Mouse (Mus musculus) forebrain, embryonic 11.5 days (tissue): Measurements from ENCODE around the gene Agrn. TPM values are rescaled to one million over a fixed set of nuclear protein-coding genes. Genes with fewer than 3 reads are reported as not detected.

ENCODE experiments used
- ATAC-seq: fragments of 200-750 bp; cut with Nextera tagmentation; replicated peaks from 2 replicates; pipeline ENCODE4 v1.8.0; 2017; ENCODE audit warnings: moderate TSS enrichment; ENCODE audit not compliant: low FRiP score
- DNase-seq: peaks from one replicate; pipeline ENCODE4 v3.0.0-alpha.2; 2017; ENCODE audit warnings: low spot score
- H3K27ac ChIP-seq: fragments of 300-500 bp; sonication (generic); 2 replicates; pipeline ENCODE4 v1.5.1; 2014; ENCODE audit warnings: low read depth, low read length
- H3K27me3 ChIP-seq: fragments of 300-500 bp; sonication (generic); 2 replicates; pipeline ENCODE4 v1.6.1; 2014; ENCODE audit warnings: mild to moderate bottlenecking, low read length, mixed read lengths; ENCODE audit not compliant: control insufficient read depth, insufficient read depth
- H3K36me3 ChIP-seq: fragments of 300-500 bp; sonication (generic); 2 replicates; pipeline ENCODE4 v1.6.1; 2014; ENCODE audit warnings: mild to moderate bottlenecking, low read length, moderate library complexity, mixed read lengths; ENCODE audit not compliant: control insufficient read depth, insufficient read depth
- H3K4me1 ChIP-seq: fragments of 300-500 bp; sonication (generic); replicated peaks from 2 replicates; pipeline ENCODE4 v1.6.1; 2014; ENCODE audit warnings: low read length, mixed read lengths; ENCODE audit not compliant: control insufficient read depth, insufficient read depth
- H3K4me2 ChIP-seq: fragments of 300-500 bp; sonication (generic); 2 replicates; pipeline ENCODE4 v1.6.1; 2014; ENCODE audit warnings: low read depth, mild to moderate bottlenecking, low read length, moderate library complexity, mixed read lengths; ENCODE audit not compliant: severe bottlenecking
- H3K4me3 ChIP-seq: fragments of 300-500 bp; sonication (generic); 2 replicates; pipeline ENCODE4 v1.5.1; 2014; ENCODE audit warnings: low read depth, low read length
- H3K9ac ChIP-seq: fragments of 300-500 bp; sonication (generic); 2 replicates; pipeline ENCODE4 v1.6.1; 2014; ENCODE audit warnings: low read length
- H3K9me3 ChIP-seq: fragments of 300-500 bp; sonication (generic); 2 replicates; pipeline ENCODE4 v1.6.1; 2016; ENCODE audit warnings: low read length, mixed read lengths; ENCODE audit not compliant: control insufficient read depth
- WGBS: fragments of 180-500 bp; shearing (Covaris S2); extraction: QIAGEN DNeasy Blood & Tissue Kit; methylation state at CpG from one replicate; pipeline ENCODE4 v1.1.7; 2014; 5-methylcytosine and 5-hydroxymethylcytosine counted together
- polyA plus RNA-seq: library from polyadenylated mRNA; unstranded; fragments of >200 nt; fragmentation: Nextera tagmentation; extraction: Ambion mirVana; gene quantifications from 2 replicates; pipeline ENCODE4 v1.2.1, GENCODE M21; 2014

Gene Agrn
- polyA plus RNA-seq, 1 experiment from 2014 or later = 108 TPM

DNA sequence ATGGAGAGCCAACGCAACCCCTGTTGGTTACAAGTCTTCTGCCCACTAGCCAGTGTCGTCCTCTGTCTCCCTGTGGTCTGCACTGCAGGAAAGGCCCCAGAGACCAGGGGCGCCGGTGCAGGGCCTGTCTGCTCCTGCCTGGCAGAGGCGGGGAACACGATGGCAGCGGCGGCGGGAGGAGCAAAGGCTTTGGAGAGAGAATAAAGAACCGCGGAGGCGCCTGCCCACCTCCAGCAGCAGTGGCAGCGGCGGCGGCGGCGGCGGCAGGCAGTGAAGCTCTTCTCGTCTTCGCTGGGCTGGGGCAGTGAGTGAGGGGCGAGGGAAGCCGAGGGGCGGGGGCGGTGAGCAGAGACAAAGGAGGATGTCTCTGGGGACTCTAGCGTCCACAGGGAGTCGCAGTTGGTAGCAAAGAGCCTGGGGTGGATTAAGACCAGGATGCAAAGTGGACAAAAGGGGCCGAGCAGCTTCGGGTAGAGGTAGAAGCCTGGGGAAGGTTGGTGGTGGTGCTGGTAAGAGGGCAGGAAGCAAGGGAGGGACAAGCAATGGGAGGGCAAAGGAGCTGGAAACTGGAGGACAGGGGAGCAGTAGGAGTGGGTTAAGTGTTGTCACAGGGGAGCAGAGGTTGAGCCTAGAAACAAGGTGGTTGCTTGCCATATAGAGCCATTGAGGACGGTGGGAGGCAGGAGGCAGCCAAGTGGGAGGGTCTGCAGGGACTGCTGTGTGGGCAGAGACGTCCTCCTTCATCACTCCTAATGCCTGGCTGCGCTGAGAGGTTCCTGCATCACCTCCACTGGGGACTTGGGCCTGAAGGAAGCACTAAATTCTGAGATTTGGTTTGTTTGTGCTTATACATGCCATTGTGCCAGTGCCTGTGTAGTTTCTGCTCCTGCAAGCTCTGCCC is 11.1 kb downstream of the Agrn start:
- 4% methylated on average over 31 of the region's 31 CpGs for WGBS
- Histone ChIP-seq H3K27ac (peak overlapping the region; percentile 91), H3K4me3 (peak overlapping the region; percentile 38), H3K27me3 (no peaks in the 10 kb centered on the region), H3K4me1 (peaks cover 48% of the 10 kb centered on the region), H3K9me3 (no peaks in the 10 kb centered on the region), H3K4me2 (peak overlapping the region; percentile 64), H3K9ac (peak overlapping the region; percentile 76), H3K36me3 (peaks cover 2% of the 10 kb centered on the region; the same call in 1 of the 2 replicates)
- peak; percentile 87 for DNase-seq
- ATAC-seq = peak; percentile 51

DNA sequence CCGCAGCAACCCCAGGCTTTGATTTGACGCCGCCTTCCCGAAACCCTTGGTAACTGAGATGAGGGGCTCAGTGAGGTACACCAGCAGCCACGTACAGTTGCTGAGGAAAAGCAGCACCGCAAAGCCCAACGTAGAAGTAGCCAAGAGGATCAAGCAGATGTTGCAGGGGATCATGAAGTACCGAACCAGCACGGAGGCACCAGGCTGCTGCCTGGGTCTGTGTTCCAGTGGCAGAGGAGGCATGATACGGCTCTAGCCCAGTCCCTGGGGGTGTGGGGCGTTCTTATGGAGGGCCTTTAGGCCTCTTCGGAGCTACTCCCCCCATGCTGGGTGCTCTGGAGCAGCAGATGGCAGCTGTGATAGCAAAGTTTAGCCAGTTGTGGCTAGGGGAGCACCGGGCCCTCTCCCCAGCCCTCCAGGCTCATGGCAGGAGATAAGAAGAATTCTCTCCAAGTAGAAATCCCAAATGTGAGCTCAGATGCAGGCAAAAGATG is 11.8 kb downstream of the Agrn start:
- WGBS = 65% methylated on average over 13 of the region's 13 CpGs
- DNase-seq (no peak), ATAC-seq (no peak)
- H3K27me3 ChIP-seq = no peaks in the 10 kb centered on the region
- peak overlapping the region; percentile 91 for H3K27ac ChIP-seq
- peak overlapping the region; percentile 64 for H3K4me2 ChIP-seq
- peaks cover 42% of the 10 kb centered on the region for H3K4me1 ChIP-seq
- H3K36me3 ChIP-seq = 0 out of 2 replicates have a peak, but pooled peaks cover 2% of the 10 kb centered on the region
- no peaks in the 10 kb centered on the region for H3K9me3 ChIP-seq
- H3K4me3 ChIP-seq = peak overlapping the region; percentile 38
- peak overlapping the region; percentile 76 for H3K9ac ChIP-seq

DNA sequence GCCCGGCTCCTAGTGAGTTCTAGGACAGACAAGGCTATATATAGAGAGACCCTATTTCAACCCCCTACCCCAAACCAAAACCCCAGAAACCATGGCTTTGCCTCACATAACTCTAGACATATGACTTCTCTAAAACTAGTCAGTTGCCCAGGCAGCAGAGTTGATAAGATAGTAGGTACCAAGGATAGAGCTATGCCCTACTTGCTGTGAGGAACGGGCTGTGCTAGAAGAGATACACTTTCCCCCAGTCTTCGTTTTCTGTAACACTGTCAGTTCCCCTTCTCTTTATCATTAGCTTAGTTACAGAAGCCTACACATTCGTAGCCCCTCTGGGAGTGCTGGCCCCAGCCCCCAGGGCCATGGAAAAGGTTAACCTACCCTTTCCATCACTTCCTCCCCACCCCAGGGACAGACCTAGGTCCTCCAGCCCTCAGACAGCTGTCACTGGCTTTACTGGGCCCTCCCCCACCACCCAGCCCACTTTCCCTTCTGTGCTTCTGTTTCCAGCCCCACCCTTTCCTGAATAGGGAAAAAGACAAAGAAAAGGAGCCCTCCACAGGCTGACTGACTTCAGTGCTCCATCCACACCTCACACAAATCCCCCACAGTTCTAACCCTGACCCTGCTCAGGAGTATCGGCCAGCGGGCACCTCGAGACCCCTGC is 12.9 kb downstream of the Agrn start:
- Histone ChIP-seq H3K36me3 (peaks cover 3% of the 10 kb centered on the region; the same call in 1 of the 2 replicates), H3K4me3 (peak overlapping the region; percentile 38; the same call in 1 of the 2 replicates), H3K4me2 (peak overlapping the region; percentile 64), H3K9me3 (no peaks in the 10 kb centered on the region), H3K4me1 (peaks cover 32% of the 10 kb centered on the region), H3K27ac (no peak overlapping the region), H3K27me3 (no peaks in the 10 kb centered on the region), H3K9ac (peak overlapping the region; percentile 76)
- WGBS = 84% methylated on average over 7 of the region's 7 CpGs
- ATAC-seq = no peak
- no peak for DNase-seq

DNA sequence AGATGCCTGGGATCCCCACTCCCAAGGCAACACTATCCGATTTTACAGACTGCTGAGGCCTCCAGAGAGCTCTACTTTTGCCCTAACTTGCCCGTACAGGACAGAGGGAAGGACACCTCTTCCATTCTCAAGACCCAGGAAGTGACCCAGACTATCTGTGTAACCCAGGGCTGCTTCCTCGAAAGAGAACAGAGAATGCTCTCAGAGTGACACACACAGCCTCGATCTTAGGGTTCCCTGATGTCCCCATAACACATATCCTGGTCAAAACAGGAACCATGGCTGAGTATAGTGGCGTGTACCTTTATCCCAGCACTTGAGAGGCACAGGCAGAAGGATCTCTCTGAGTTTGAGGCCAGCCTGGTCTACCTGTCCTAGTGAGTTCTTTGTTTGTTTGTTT is 13.5 kb downstream of the Agrn start:
- H3K4me2 ChIP-seq = peak overlapping the region; percentile 22; the same call in 1 of the 2 replicates
- H3K36me3 ChIP-seq = peaks cover 10% of the 10 kb centered on the region
- 0 out of 2 replicates have a peak overlapping the region, but pooled peaks have one; percentile 7 for H3K9ac ChIP-seq
- H3K4me3 ChIP-seq = peak overlapping the region; percentile 38; the same call in 1 of the 2 replicates
- ATAC-seq (no peak), DNase-seq (no peak)
- WGBS = 89% methylated on average over 5 of the region's 5 CpGs
- no peaks in the 10 kb centered on the region for H3K27me3 ChIP-seq
- no peaks in the 10 kb centered on the region for H3K9me3 ChIP-seq
- no peak overlapping the region for H3K27ac ChIP-seq
- peaks cover 27% of the 10 kb centered on the region for H3K4me1 ChIP-seq

DNA sequence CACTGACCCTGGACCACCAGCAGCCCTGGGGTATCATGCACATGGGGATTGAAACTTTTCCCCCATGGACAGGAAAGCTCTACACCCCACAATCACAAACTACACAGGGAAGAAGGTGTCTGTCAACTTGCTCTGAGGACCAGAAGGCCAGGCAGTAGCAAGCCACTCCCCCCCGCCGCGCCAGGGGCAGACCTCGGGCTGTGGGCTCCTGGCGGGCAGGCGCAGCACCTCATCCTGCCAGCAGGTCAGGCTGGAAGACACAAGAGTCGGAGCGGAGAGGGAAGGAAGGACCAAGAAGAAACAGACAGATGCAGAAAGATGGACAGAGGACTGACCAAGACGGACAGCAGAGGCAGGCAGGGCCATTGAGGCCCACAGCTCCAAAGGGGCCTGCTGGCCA is 19.7 kb downstream of the Agrn start:
- H3K27ac ChIP-seq = no peak overlapping the region
- no peak overlapping the region for H3K4me3 ChIP-seq
- H3K27me3 ChIP-seq = no peaks in the 10 kb centered on the region
- WGBS = 97% methylated on average over 9 of the region's 9 CpGs
- no peaks in the 10 kb centered on the region for H3K9me3 ChIP-seq
- peaks cover 47% of the 10 kb centered on the region for H3K36me3 ChIP-seq
- no peak for DNase-seq
- ATAC-seq = no peak
- H3K4me1 ChIP-seq = no peaks in the 10 kb centered on the region
- H3K4me2 ChIP-seq = no peak overlapping the region
- H3K9ac ChIP-seq = no peak overlapping the region

DNA sequence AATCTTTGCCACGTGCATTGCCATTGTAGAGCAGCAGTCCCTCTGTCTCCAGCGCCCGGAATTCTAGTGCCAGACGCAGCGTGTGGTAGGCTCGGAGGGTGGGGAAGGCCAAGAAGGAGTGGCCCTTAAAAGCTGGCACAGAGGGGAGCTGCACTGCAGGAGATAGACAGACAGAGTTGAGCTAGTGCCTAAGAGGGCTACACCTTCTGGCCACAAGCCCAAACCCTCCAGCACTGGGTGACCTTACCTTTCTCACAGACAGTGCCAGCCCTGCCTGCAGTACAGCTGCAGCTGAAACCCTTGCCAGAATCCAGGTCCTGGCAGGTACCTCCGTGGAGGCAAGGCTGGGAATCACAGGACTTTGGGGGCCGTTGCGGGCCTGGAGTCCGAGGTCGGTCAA is 25.5 kb downstream of the Agrn start:
- Histone ChIP-seq H3K9me3 (no peaks in the 10 kb centered on the region), H3K36me3 (peaks cover 62% of the 10 kb centered on the region), H3K27me3 (no peaks in the 10 kb centered on the region), H3K4me2 (no peak overlapping the region), H3K27ac (no peak overlapping the region), H3K4me3 (no peak overlapping the region), H3K9ac (no peak overlapping the region), H3K4me1 (no peaks in the 10 kb centered on the region)
- DNase-seq (peak; percentile 41), ATAC-seq (no peak)
- 94% methylated on average over 11 of the region's 11 CpGs for WGBS

DNA sequence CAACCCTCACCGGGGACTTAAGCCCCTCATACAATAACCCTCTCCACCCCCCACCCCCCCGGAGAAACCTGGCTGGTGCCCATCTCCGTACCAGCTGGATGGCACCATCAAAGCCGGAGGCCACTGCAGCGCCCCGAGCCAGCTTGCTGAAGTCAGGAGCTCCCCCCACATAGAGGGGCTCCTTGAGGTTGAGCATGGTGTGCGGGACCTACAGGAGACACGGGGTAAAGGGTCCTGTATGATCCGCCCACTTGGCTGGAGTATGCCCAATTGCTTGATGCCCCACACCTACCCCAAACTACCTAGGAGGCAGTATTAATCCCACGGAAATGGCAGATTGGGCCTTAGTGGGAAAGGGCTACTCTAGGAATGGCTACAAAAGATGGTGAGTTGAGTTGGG is 28.2 kb downstream of the Agrn start:
- DNase-seq (peak; percentile 47), ATAC-seq (no peak)
- 95% methylated on average over 10 of the region's 10 CpGs for WGBS
- H3K27me3 ChIP-seq = no peaks in the 10 kb centered on the region
- no peaks in the 10 kb centered on the region for H3K9me3 ChIP-seq
- H3K4me1 ChIP-seq = no peaks in the 10 kb centered on the region
- H3K4me2 ChIP-seq = no peak overlapping the region
- no peak overlapping the region for H3K4me3 ChIP-seq
- H3K27ac ChIP-seq = no peak overlapping the region
- peaks cover 60% of the 10 kb centered on the region for H3K36me3 ChIP-seq
- H3K9ac ChIP-seq = no peak overlapping the region

DNA sequence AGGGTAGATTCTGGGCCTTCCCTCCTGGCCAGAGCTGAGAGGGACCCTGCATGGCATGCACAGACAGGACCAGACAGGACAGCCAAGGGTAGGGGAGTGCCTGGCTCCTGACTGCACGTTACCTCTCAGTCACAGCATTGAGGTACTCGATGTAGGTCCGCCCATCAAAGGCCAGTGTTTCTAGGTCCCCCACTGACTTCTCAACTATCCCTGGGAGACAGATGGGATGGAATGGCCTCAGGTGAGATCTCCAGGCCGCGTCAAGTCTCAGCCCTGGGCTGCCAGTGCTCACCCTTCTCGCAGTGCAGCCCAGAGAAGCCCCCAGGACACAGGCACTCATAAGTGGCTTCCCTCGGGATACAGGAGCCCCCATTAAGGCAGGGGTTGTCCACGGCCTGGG is 28.7 kb downstream of the Agrn start:
- Histone ChIP-seq H3K27me3 (no peaks in the 10 kb centered on the region), H3K4me2 (no peak overlapping the region), H3K4me3 (no peak overlapping the region), H3K36me3 (peaks cover 60% of the 10 kb centered on the region), H3K4me1 (no peaks in the 10 kb centered on the region), H3K9me3 (no peaks in the 10 kb centered on the region), H3K9ac (no peak overlapping the region), H3K27ac (no peak overlapping the region)
- no peak for ATAC-seq
- 98% methylated on average over 8 of the region's 8 CpGs for WGBS
- peak; percentile 42 for DNase-seq
